Mouse (Mus musculus) embryonic stem cell, embryonic (primary cell): ENCODE results near the gene Nmi.

Experiments used
- CTCF ChIA-PET, 4 experiments: fragments of 300-600 bp in 2 of 4; fragments of 350-600 bp in 2 of 4; sonication (Branson Sonifier 250); formaldehyde crosslinking; loops; one replicate each; lab custom pipeline; 2022; ENCODE audit warnings: inconsistent platforms in 2 of 4; lab: Charles Lee
- POLR2A ChIA-PET, 4 experiments: fragments of 300-600 bp in 2 of 4; fragments of 350-600 bp in 2 of 4; sonication (Branson Sonifier 250); formaldehyde crosslinking; loops; one replicate each; lab custom pipeline; 2022; ENCODE audit warnings: antibody characterized with exemption in 4 of 4, inconsistent platforms in 1 of 4; lab: Charles Lee

Gene Nmi

DNA sequence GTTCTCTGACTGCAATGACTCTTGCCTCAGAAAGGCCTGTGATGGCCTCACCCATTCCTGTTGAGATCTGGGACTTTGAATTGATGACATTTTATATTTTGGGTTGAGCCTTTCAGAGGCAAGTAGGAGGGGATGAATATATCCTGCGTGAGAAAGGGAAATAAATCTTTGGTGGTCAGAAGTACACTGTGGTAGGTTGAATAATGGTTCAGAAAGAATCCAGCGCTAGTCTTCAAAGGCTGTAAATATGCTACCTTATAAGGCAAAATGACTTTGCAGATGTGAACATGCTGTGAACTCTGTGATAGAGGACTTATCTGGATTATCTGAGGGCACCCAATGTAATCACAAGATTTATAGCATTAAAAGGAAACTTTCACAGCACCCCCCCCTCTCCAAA is 61.4 kb downstream of the Nmi start:
- POLR2A ChIA-PET: interaction anchor here in 1 of 4 experiments (0.7 kb wide), 1 partner anchor 765 kb away, joined by 6 read pairs; no protein-coding TSS in a partner anchor
- CTCF ChIA-PET: interaction anchor here in 1 of 4 experiments (0.6 kb wide), 1 partner anchor 1378 kb away, joined by 3 read pairs; no protein-coding TSS in a partner anchor

DNA sequence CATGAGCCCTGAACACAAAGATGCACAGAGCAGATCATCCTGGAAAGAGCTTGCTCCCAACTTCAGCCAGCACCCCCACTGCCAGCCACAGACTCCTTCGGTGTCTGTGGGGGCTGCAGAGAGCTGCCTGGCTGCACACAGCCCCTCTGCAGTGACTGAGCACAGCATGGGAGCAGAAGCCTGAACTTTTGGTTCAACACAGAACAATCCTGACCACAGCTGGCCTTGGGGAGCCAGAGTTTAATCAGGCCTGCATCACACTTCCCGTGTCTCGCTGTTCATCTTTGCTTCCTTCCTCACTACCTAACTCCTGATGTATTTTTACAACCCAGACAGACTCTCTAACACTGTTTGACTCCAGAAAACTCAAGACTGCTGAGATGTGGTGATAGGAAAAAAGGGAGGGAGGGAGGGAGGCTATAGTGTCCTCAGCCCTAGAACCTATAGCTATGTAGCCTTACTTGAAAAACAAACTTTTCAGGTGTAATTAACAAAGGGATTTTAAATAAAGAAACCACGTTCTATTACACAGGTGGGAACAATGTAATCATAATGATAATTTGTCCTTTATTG is 65.7 kb downstream of the Nmi start:
- CTCF ChIA-PET: interaction anchor here in 1 of 4 experiments (0.5 kb wide), 1 partner anchor 17 kb away, joined by 3 read pairs; no protein-coding TSS in a partner anchor
- POLR2A ChIA-PET: interaction anchor here in 1 of 4 experiments (0.6 kb wide), 1 partner anchor 231 kb away, joined by 4 read pairs; no protein-coding TSS in a partner anchor

DNA sequence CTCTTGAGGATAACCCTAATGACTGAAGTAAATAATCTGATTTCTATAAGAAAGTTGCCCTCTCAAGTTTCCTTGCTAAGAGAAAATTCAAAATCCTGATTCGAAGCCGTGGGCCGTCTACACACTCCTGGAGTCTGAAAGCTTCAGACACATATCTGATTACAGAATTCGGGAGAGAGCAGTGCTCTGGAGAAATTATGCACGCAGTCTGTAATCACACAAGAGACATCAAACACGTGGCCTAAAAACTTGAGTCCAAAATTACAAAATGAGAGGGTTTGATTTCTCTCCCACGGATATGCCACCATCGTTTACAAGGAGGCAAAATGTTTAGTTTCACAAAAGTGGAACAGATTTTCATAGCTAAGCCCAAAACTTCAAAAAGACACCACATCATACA is 67.7 kb downstream of the Nmi start:
- CTCF ChIA-PET: interaction anchor here in 1 of 4 experiments (1.3 kb wide), 1 partner anchor 9 kb away, joined by 3 read pairs; no protein-coding TSS in a partner anchor
- POLR2A ChIA-PET: interaction anchor here in 1 of 4 experiments (1.4 kb wide), 1 partner anchor 14 kb away, joined by 3 read pairs; no protein-coding TSS in a partner anchor
